Comparison of ENCODE assay signal across 20 mouse cellular contexts in genomic region chr9:98016576-98016975, GRCm38 (mm10). TPM values are rescaled to one million over a fixed set of nuclear protein-coding genes. Genes with fewer than 3 reads are reported as not detected.
DNase-seq lines count a peak whose midpoint lies in the region; ATAC-seq and TF ChIP-seq lines count a peak whose summit lies in the region.
"Had no signal": no experiment of that assay in that cellular context is flagged by ENCODE, and none has a peak within 500 bp of the region (broad histone marks: within the 10 kb centered on the region; RNA-seq: fewer than 3 reads in every experiment).

No protein-coding gene starts in this region.

- H3K4me3 ChIP-seq in layer of hippocampus, adult 2 months: no peak overlapping the region
- H3K4me3 ChIP-seq in forebrain, postnatal 0 days (ENCODE audit: low read depth, low read length): no peak overlapping the region
- H3K4me3 ChIP-seq: embryonic facial prominence, embryonic 13.5 days; heart, adult 2 months; heart, embryonic 15.5 days had no signal

- ATAC-seq in forebrain, postnatal 0 days: peak; percentile 32; the same call in 1 of the 2 replicates
- ATAC-seq: midbrain, embryonic 16.5 days had no signal

- H3K4me2 ChIP-seq in forebrain, postnatal 0 days (ENCODE audit: low read depth): no peak overlapping the region
- H3K4me2 ChIP-seq: embryonic facial prominence, embryonic 13.5 days; heart, embryonic 15.5 days had no signal

- peak; percentile 55 for TF ChIP-seq CTCF in layer of hippocampus, adult 2 months (conservative IDR thresholded peaks at IDR 0.05)
- TF ChIP-seq CTCF in forebrain, postnatal 0 days (IDR thresholded peaks at IDR 0.05; ENCODE audit: low read depth): peak; percentile 50

- peak; percentile 21 for DNase-seq in embryo, embryonic 10.5 days (ENCODE audit: low spot score)
- no peak for DNase-seq in embryo, embryonic 9.5 days (ENCODE audit: extremely low spot score)
- DNase-seq in layer of hippocampus, adult 2 months (ENCODE audit: low spot score in 2 of 2): no peak
- no peak for DNase-seq in layer of hippocampus, postnatal 25 days (ENCODE audit: extremely low spot score in 1 of 2, low spot score in 1 of 2)
- peak; percentile 4 for DNase-seq in ZHBTc4 (ENCODE audit: low read depth, low spot score)
- DNase-seq in forebrain, postnatal 0 days: no peak
- DNase-seq in kidney, adult 11 months: no peak
- DNase-seq: B cell, adult 2 months; gastrocnemius, postnatal 14 days; heart, adult 2 months; heart, postnatal 4 days; kidney, adult 8-10 months; kidney, postnatal 14 days; layer of hippocampus, adult 9-11 months had no signal

- WGBS in forebrain, postnatal 0 days: 49% methylated on average over 5 of the region's 5 CpGs

- no peaks in the 10 kb centered on the region for H3K36me3 ChIP-seq in forebrain, postnatal 0 days (ENCODE audit: insufficient read depth)
- H3K36me3 ChIP-seq: embryonic facial prominence, embryonic 13.5 days; heart, embryonic 15.5 days had no signal

- H3K4me1 ChIP-seq in forebrain, postnatal 0 days (ENCODE audit: insufficient read depth): no peaks in the 10 kb centered on the region
- H3K4me1 ChIP-seq: embryonic facial prominence, embryonic 13.5 days; heart, embryonic 15.5 days had no signal

- H3K27ac ChIP-seq in layer of hippocampus, adult 2 months: 0 out of 2 replicates have a peak overlapping the region, but pooled peaks have one; percentile 7
- H3K27ac ChIP-seq in forebrain, postnatal 0 days (ENCODE audit: low read depth, low read length): peak overlapping the region; percentile 35; the same call in 1 of the 2 replicates
- H3K27ac ChIP-seq: embryonic facial prominence, embryonic 13.5 days; heart, adult 2 months; heart, embryonic 15.5 days; liver, embryonic 14.5 days had no signal

- H3K27me3 ChIP-seq in forebrain, postnatal 0 days (ENCODE audit: insufficient read depth, low read length): no peaks in the 10 kb centered on the region
- H3K27me3 ChIP-seq: embryonic facial prominence, embryonic 13.5 days; heart, embryonic 15.5 days had no signal

- no peaks in the 10 kb centered on the region for H3K9me3 ChIP-seq in forebrain, postnatal 0 days (ENCODE audit: low read length)
- H3K9me3 ChIP-seq: embryonic facial prominence, embryonic 13.5 days; heart, embryonic 15.5 days had no signal

- no peak overlapping the region for H3K9ac ChIP-seq in forebrain, postnatal 0 days
- H3K9ac ChIP-seq: embryonic facial prominence, embryonic 13.5 days; heart, embryonic 15.5 days; liver, embryonic 14.5 days had no signal

RNA-seq across cellular contexts. Expression of gene Clstn2, which starts 16.4 kb away (rescaled TPM):
- total RNA-seq in layer of hippocampus, adult 2 months (2021): 100 to 1,000 TPM; 148 to 162 TPM
- 100 to 1,000 TPM; 138 to 161 TPM for total RNA-seq in layer of hippocampus, postnatal 25 days (2021)
- total RNA-seq in forebrain, postnatal 0 days (2014; rRNA removed): 55.9 and 58.7 TPM in 2 replicates
- 12.1 and 13.0 TPM in 2 replicates for polyA plus RNA-seq in forebrain, postnatal 0 days (2015; fragmentation: Nextera tagmentation; extraction: Ambion mirVana)
- total RNA-seq: megakaryocyte, adult 5-6 weeks; neutrophil, adult 5-6 weeks had no signal

Comparison
In these comparisons a context has a peak if more than half of its experiments do, and no peak if none do; other contexts are left out.
1. DNase-seq: peak in embryo, embryonic 10.5 days (single experiment) and ZHBTc4 (single experiment); none in embryo, embryonic 9.5 days (single experiment), layer of hippocampus, adult 2 months (0 of 2), layer of hippocampus, postnatal 25 days (0 of 2), forebrain, postnatal 0 days (single experiment) and kidney, adult 11 months (single experiment).